ENCODE assay signal across 15 mouse cellular contexts in the genomic region with DNA sequence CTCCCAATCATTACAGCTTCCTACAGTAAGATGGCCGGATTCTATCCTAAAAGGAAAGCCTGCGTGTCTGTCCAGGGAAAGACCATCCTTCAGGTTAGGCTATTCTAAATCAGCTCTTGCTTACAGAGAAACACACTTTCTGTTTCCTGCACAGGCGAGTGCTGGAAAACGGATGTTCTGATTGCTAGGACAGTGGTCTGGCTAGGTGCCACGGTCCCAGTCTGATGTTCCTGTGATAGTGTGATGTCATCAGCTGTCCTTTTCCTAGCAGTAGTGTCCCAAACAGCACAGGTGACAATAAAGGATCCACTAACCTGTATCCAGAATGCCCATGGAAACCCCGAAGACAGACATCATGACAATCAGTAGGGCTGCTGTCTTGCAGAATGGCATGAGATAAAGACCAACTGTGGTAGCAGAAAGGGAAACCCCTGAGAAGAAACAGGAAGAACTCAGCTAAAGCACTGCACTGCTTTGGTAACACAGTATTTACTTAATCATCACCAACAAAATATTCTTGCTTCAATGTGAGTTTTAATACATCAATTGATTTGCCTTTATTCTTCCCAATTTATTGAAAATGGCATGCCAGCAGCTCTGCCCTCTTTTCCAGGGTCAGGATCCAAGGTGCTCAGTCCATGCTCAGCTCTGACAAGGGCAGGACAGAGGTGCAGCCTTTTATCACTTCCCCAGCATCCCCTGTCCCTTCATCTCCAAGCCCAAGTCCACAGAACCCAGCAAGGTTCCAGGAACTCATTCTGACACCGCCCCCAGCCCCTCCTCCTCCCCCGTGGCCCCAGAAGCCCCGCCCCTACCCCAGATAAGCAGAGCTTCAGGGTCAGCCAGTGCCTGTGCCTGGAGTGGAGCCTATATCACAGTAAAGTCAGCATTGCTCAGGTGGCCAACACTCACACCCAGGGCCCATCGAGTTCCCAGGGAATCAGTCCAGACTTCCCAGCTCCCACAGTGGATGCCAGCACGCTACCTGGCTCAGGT. TPM values are rescaled to one million over a fixed set of nuclear protein-coding genes. Genes with fewer than 3 reads are reported as not detected.
DNase-seq lines count a peak whose midpoint lies in the region; ATAC-seq and TF ChIP-seq lines count a peak whose summit lies in the region.
"Had no signal": no experiment of that assay in that cellular context is flagged by ENCODE, and none has a peak within 500 bp of the region (broad histone marks: within the 10 kb centered on the region; RNA-seq: fewer than 3 reads in every experiment).

No protein-coding gene starts in this region.

- no peak overlapping the region for H3K4me3 ChIP-seq in kidney, adult 2 months (ENCODE audit: insufficient read depth, low read depth, low read length)
- H3K4me3 ChIP-seq in kidney, embryonic 14.5 days (ENCODE audit: low read length): no peak overlapping the region
- H3K4me3 ChIP-seq in MEL (ENCODE audit: control insufficient read depth in 1 of 2, insufficient read depth in 1 of 2, low read depth in 2 of 2, low read length in 2 of 2): peak overlapping the region in 1 of 2 experiments; percentile 26; a peak in 2 of 4 replicates
- H3K4me3 ChIP-seq in liver, postnatal 0 days (ENCODE audit: low read depth, low read length): no peak overlapping the region
- H3K4me3 ChIP-seq: embryonic facial prominence, embryonic 15.5 days; limb, embryonic 15.5 days; neural tube, embryonic 12.5 days had no signal

- ATAC-seq in kidney, embryonic 14.5 days (ENCODE audit: low FRiP score, low TSS enrichment): no peak
- no peak for ATAC-seq in liver, postnatal 0 days
- no peak for ATAC-seq in inflammation-experienced regulatory T-cells, adult 6 months
- ATAC-seq: forebrain, embryonic 16.5 days had no signal

- TF ChIP-seq EP300 in MEL (IDR thresholded peaks at IDR 0.05; ENCODE audit: low read depth in 1 of 2, low read length in 2 of 2): 0 out of 4 replicates have a peak, but pooled peaks of 1 of the 2 experiments have one; percentile 24
- no peak for TF ChIP-seq EP300 in liver, postnatal 0 days (IDR thresholded peaks at IDR 0.05; ENCODE audit: low read depth)

- WGBS in kidney, adult 2 months: 79% methylated on average over 11 of the region's 11 CpGs
- WGBS in kidney, embryonic 14.5 days: 76% methylated on average over 11 of the region's 11 CpGs
- WGBS in liver, postnatal 0 days (ENCODE audit: insufficient replicate concordance): 55% methylated on average over 11 of the region's 11 CpGs

- no peak overlapping the region for H3K9ac ChIP-seq in kidney, embryonic 14.5 days (ENCODE audit: low read depth, low read length)
- H3K9ac ChIP-seq in MEL (ENCODE audit: control insufficient read depth, low read depth, low read length, poor library complexity, severe bottlenecking): no peak overlapping the region
- H3K9ac ChIP-seq in liver, postnatal 0 days (replicated peaks): no peak overlapping the region
- H3K9ac ChIP-seq: embryonic facial prominence, embryonic 15.5 days; limb, embryonic 15.5 days; neural tube, embryonic 12.5 days had no signal

- no peaks in the 10 kb centered on the region for H3K9me3 ChIP-seq in kidney, embryonic 14.5 days (ENCODE audit: control insufficient read depth, low read length)
- H3K9me3 ChIP-seq in MEL (replicated peaks; ENCODE audit: insufficient read depth, low read length): no peaks in the 10 kb centered on the region
- H3K9me3 ChIP-seq in liver, postnatal 0 days (ENCODE audit: low read length): no peaks in the 10 kb centered on the region
- H3K9me3 ChIP-seq: embryonic facial prominence, embryonic 15.5 days; limb, embryonic 15.5 days; neural tube, embryonic 12.5 days had no signal

- H3K4me2 ChIP-seq in kidney, embryonic 14.5 days (replicated peaks; ENCODE audit: low read depth, low read length): no peak overlapping the region
- H3K4me2 ChIP-seq in liver, postnatal 0 days (ENCODE audit: low read depth, low read length): no peak overlapping the region
- H3K4me2 ChIP-seq: embryonic facial prominence, embryonic 15.5 days; limb, embryonic 15.5 days; neural tube, embryonic 12.5 days had no signal

- no peaks in the 10 kb centered on the region for H3K27me3 ChIP-seq in kidney, adult 2 months (replicated peaks; ENCODE audit: control insufficient read depth, insufficient read depth, low read length)
- no peaks in the 10 kb centered on the region for H3K27me3 ChIP-seq in kidney, embryonic 14.5 days (ENCODE audit: control insufficient read depth, insufficient read depth, low read length)
- no peaks in the 10 kb centered on the region for H3K27me3 ChIP-seq in MEL (ENCODE audit: control insufficient read depth in 1 of 2, insufficient read depth in 2 of 2, low read length in 2 of 2)
- no peaks in the 10 kb centered on the region for H3K27me3 ChIP-seq in liver, postnatal 0 days (ENCODE audit: insufficient read depth, low read length)
- H3K27me3 ChIP-seq: embryonic facial prominence, embryonic 15.5 days; limb, embryonic 15.5 days; neural tube, embryonic 12.5 days had no signal

- no peak overlapping the region for H3K27ac ChIP-seq in kidney, adult 2 months (ENCODE audit: insufficient read depth, low read depth, low read length)
- no peak overlapping the region for H3K27ac ChIP-seq in kidney, embryonic 14.5 days (ENCODE audit: low read depth, low read length)
- H3K27ac ChIP-seq in MEL (ENCODE audit: control insufficient read depth, low read depth, low read length): no peak overlapping the region
- H3K27ac ChIP-seq in liver, postnatal 0 days (ENCODE audit: low read depth): no peak overlapping the region
- H3K27ac ChIP-seq: embryonic facial prominence, embryonic 15.5 days; limb, embryonic 15.5 days; neural tube, embryonic 12.5 days had no signal

- no peaks in the 10 kb centered on the region for H3K36me3 ChIP-seq in kidney, adult 2 months (ENCODE audit: control insufficient read depth, insufficient read depth, low read length)
- no peaks in the 10 kb centered on the region; the same call in 1 of the 2 replicates for H3K36me3 ChIP-seq in kidney, embryonic 14.5 days (ENCODE audit: control insufficient read depth, insufficient read depth, low read length)
- H3K36me3 ChIP-seq in MEL (ENCODE audit: control insufficient read depth in 1 of 2, insufficient read depth in 2 of 2, low read length in 2 of 2): peaks cover 0 to 7% of the 10 kb centered on the region in 2 experiments; a peak in 1 of 4 replicates
- H3K36me3 ChIP-seq in liver, postnatal 0 days (replicated peaks; ENCODE audit: insufficient read depth, low read length): no peaks in the 10 kb centered on the region
- H3K36me3 ChIP-seq: neural tube, embryonic 12.5 days had no signal

- no peaks in the 10 kb centered on the region for H3K79me2 ChIP-seq in MEL (ENCODE audit: control insufficient read depth, insufficient read depth, low read length, poor library complexity)

- TF ChIP-seq POLR2A in kidney, adult 2 months (IDR thresholded peaks at IDR 0.05; ENCODE audit: low read depth, low read length): no peak
- TF ChIP-seq POLR2A in MEL (IDR thresholded peaks at IDR 0.05; ENCODE audit: control insufficient read depth in 1 of 2, insufficient read depth in 1 of 2, low read depth in 1 of 2, low read length in 2 of 2, poor library complexity in 1 of 2): no peak

- TF ChIP-seq RAD21 in MEL (IDR thresholded peaks at IDR 0.05; ENCODE audit: low read depth, low read length): no peak

- H3K4me1 ChIP-seq in kidney, adult 2 months (ENCODE audit: control insufficient read depth, insufficient read depth, low read length): no peaks in the 10 kb centered on the region
- peaks cover 3% of the 10 kb centered on the region; the same call in 1 of the 2 replicates for H3K4me1 ChIP-seq in kidney, embryonic 14.5 days (ENCODE audit: control insufficient read depth, insufficient read depth, low read length)
- H3K4me1 ChIP-seq in MEL (ENCODE audit: control insufficient read depth in 1 of 2, insufficient read depth in 2 of 2, low read length in 2 of 2): peaks cover 0 to 7% of the 10 kb centered on the region in 2 experiments; a peak in 1 of 4 replicates
- peaks cover 17% of the 10 kb centered on the region for H3K4me1 ChIP-seq in liver, postnatal 0 days (ENCODE audit: insufficient read depth)
- H3K4me1 ChIP-seq: embryonic facial prominence, embryonic 15.5 days had no signal

- TF ChIP-seq CTCF in kidney, adult 2 months (conservative IDR thresholded peaks at IDR 0.05; ENCODE audit: insufficient read depth, insufficient read length, low read depth, low read length): no peak
- no peak for TF ChIP-seq CTCF in MEL (IDR thresholded peaks at IDR 0.05 in 2 of 3, conservative IDR thresholded peaks at IDR 0.05 in 1 of 3; ENCODE audit: control insufficient read depth in 1 of 3, insufficient read depth in 1 of 3, low read depth in 2 of 3, low read length in 3 of 3, poor library complexity in 1 of 3, severe bottlenecking in 1 of 3)
- no peak for TF ChIP-seq CTCF in liver, postnatal 0 days (IDR thresholded peaks at IDR 0.05; ENCODE audit: low read depth)

- peak; percentile 32 for DNase-seq in kidney, adult 2 months
- peak; percentile 68 for DNase-seq in MEL (ENCODE audit: low read depth, low spot score)
- peak; percentile 70 for DNase-seq in c-Kit-positive CD71-positive TER-119-positive erythroid progenitor cells, embryonic 14.5 days (ENCODE audit: low spot score)
- DNase-seq in liver, postnatal 0 days: peak; percentile 58
- DNase-seq in frontal cortex, postnatal 10 days (ENCODE audit: low spot score in 2 of 2): no peak
- DNase-seq: cerebellum, postnatal 14 days; midbrain, embryonic 14.5 days; thymus, postnatal 25 days had no signal

TF ChIP-seq in MEL, 35 proteins besides CTCF, POLR2A, EP300 and RAD21:
- TF ChIP-seq ELF1 (IDR thresholded peaks at IDR 0.05; ENCODE audit: low read depth, low read length) (0 out of 2 replicates have a peak, but pooled peaks have one; percentile 14), GATA1 (IDR thresholded peaks at IDR 0.05; ENCODE audit: low read depth, low read length) (peak; percentile 46; the same call in 1 of the 2 replicates), SIN3A (IDR thresholded peaks at IDR 0.05; ENCODE audit: low read length) (no peak)

RNA-seq across cellular contexts. Expression of a gene that starts 5.0 kb away (rescaled TPM):
- 3.2 and 3.4 TPM in 2 replicates for polyA plus RNA-seq in kidney, adult 2 months (2012; rRNA removed)
- 2.9 and 5.6 TPM in 2 replicates for polyA plus RNA-seq in kidney, embryonic 14.5 days (2014; fragmentation: Nextera tagmentation; extraction: Ambion mirVana)
- 0.04 TPM in 1 of 2 replicates, not detected in the other for total RNA-seq in MEL (2012; rRNA removed)
- not detected for polyA plus RNA-seq in MEL (2012; ENCODE audit: insufficient read depth in 1 of 2, insufficient read length in 2 of 2, low read depth in 1 of 2, low replicate concordance in 2 of 2, missing spikeins in 1 of 2)
- polyA plus RNA-seq in liver, postnatal 0 days (2015; fragmentation: Nextera tagmentation; extraction: Ambion mirVana): 1.4 and 1.6 TPM in 2 replicates
- polyA plus RNA-seq in inflammation-experienced regulatory T-cells, adult 6 months (2017; shearing (Covaris generic)): 1 to 10 TPM in 2 of 3 experiments, under 1 TPM in 1; 0.87 to 3.0 (median 2.2) TPM

RNA-seq across cellular contexts. Expression of a gene that starts 32.7 kb away (rescaled TPM):
- 0.38 and 0.53 TPM in 2 replicates for polyA plus RNA-seq in kidney, adult 2 months (2012; rRNA removed)
- polyA plus RNA-seq in kidney, embryonic 14.5 days (2014; fragmentation: Nextera tagmentation; extraction: Ambion mirVana): not detected in 2 replicates
- total RNA-seq in MEL (2012; rRNA removed): not detected in 2 replicates
- polyA plus RNA-seq in MEL (2012; ENCODE audit: insufficient read depth in 1 of 2, insufficient read length in 2 of 2, low read depth in 1 of 2, low replicate concordance in 2 of 2, missing spikeins in 1 of 2): not detected
- not detected in 2 replicates for polyA plus RNA-seq in liver, postnatal 0 days (2015; fragmentation: Nextera tagmentation; extraction: Ambion mirVana)
- polyA plus RNA-seq in inflammation-experienced regulatory T-cells, adult 6 months (2017; shearing (Covaris generic)): not detected
- total RNA-seq: ES-E14 had no signal
- polyA plus RNA-seq: embryonic facial prominence, embryonic 15.5 days; forebrain, embryonic 16.5 days; limb, embryonic 15.5 days; midbrain, embryonic 14.5 days; neural tube, embryonic 12.5 days had no signal

Comparison
In these comparisons a context has a peak if more than half of its experiments do, and no peak if none do; other contexts are left out.
1. DNase-seq: peak in kidney, adult 2 months (single experiment), MEL (single experiment), c-Kit-positive CD71-positive TER-119-positive erythroid progenitor cells, embryonic 14.5 days (single experiment) and liver, postnatal 0 days (single experiment); none in frontal cortex, postnatal 10 days (0 of 2).